Mouse (Mus musculus) liver, postnatal 0 days (tissue): Measurements from ENCODE around the gene Magoh.

ENCODE experiments used
- CTCF ChIP-seq: sonication (generic); IDR thresholded peaks from 2 replicates; pipeline ENCODE4 v1.5.1; 2016; ENCODE audit warnings: antibody characterized with exemption, low read depth
- EP300 ChIP-seq: IDR thresholded peaks from 2 replicates; pipeline ENCODE4 v1.6.1; 2016; ENCODE audit warnings: antibody characterized with exemption, low read depth, mild to moderate bottlenecking

DNA sequence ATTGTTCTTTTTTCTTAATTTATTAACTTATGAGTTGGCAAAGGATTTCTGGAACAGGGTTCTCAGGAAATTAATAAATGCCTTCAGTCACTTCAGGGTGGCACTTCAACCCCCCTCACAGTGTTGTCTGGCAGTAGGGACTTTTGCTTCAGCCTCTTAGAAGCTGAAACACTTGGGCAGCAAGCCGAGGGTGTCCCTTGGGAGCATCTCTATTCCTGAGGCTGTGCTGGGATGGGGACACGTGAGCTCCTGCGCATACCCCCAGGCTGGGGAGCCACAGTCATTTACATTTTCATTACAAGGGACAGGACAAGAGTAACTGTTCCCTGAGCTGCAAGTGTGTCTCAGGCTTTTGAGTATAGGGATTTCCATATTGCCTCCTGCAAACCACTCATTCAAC lies 41.6 kb upstream of the Magoh start:
- TF ChIP-seq CTCF (no peak), EP300 (no peak)
